Mouse (Mus musculus) midbrain, embryonic 10.5 days (tissue): ENCODE data around the gene Stx17. TPM values are rescaled to one million over a fixed set of nuclear protein-coding genes. Genes with fewer than 3 reads are reported as not detected.

Experiments used
- DNase-seq: peaks from one replicate; pipeline ENCODE4 v3.0.0-alpha.2; 2017; ENCODE audit warnings: low spot score
- H3K27ac ChIP-seq: fragments of 300-500 bp; sonication (generic); replicated peaks from 2 replicates; pipeline ENCODE4 v1.5.1; 2016; ENCODE audit warnings: mild to moderate bottlenecking
- H3K27me3 ChIP-seq: fragments of 300-500 bp; sonication (generic); 2 replicates; pipeline ENCODE4 v1.6.1; 2016; ENCODE audit warnings: low read depth, mild to moderate bottlenecking; ENCODE audit not compliant: poor library complexity, severe bottlenecking
- H3K36me3 ChIP-seq: fragments of 300-500 bp; sonication (generic); 2 replicates; pipeline ENCODE4 v1.6.1; 2016; ENCODE audit warnings: mild to moderate bottlenecking, moderate library complexity
- H3K4me1 ChIP-seq: fragments of 300-500 bp; sonication (generic); 2 replicates; pipeline ENCODE4 v1.6.1; 2016
- H3K4me3 ChIP-seq: fragments of 300-500 bp; sonication (generic); 2 replicates; pipeline ENCODE4 v1.5.1; 2016; ENCODE audit warnings: mild to moderate bottlenecking, moderate library complexity
- H3K9me3 ChIP-seq: fragments of 300-500 bp; sonication (generic); replicated peaks from 2 replicates; pipeline ENCODE4 v1.6.1; 2016; ENCODE audit warnings: mild to moderate bottlenecking
- WGBS: fragments of 180-500 bp; shearing (Covaris S2); methylation state at CpG from one replicate; pipeline ENCODE4 v1.1.7; 2016; 5-methylcytosine and 5-hydroxymethylcytosine counted together
- polyA plus RNA-seq: library from polyadenylated mRNA; unstranded; fragments of >200 nt; fragmentation: Nextera tagmentation; extraction: Ambion mirVana; gene quantifications from 2 replicates; pipeline ENCODE4 v1.2.1, GENCODE M21; 2016

Stx17 gene
- polyA plus RNA-seq: 21.6 and 27.1 TPM in 2 replicates

DNA sequence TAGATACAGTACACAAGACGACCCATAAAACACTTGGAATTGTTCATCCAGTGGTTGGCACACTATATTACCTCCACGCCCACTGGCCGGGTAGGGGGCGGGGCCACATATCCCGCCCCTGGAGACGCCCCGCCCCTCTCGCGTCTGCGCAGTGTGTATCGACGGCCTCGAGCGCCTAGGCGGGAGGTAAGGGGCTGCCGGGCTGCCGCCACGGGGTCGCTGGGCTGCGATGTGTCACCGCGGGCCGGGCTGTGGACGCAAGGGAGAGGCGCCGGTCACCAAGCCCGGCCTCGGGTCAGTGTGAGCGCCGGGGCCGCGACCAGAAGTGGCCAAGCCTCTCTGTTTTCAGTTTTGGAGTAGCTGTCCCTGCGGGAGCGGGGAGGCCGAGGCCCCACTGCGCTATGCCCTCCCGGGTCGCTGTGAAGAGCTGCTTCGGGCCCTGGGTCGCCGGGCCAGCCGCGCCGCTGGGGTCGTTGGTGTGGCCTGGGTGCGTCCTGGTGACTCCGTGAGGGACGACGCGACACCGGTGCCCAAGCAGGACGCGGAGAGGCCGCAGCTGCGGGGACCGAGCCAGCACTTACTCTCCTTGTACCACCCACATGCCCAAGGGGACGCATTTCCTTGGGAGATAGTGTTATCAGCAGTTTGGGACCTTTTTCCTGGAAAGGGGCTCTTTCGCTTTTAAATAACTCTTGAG lies at the start of gene Stx17:
Gene Stx17 (plus strand): TSS at position 143 of the 697 bp plus-strand sequence.
- Histone ChIP-seq H3K36me3 (no peaks in the 10 kb centered on the region), H3K9me3 (no peaks in the 10 kb centered on the region), H3K27me3 (peaks cover 14% of the 10 kb centered on the region; the same call in 1 of the 2 replicates), H3K27ac (peak within 1 kb of the TSS; percentile 91), H3K4me1 (peaks cover 12% of the 10 kb centered on the region), H3K4me3 (peak within 1 kb of the TSS; percentile 79)
- DNase-seq: peak; percentile 87
- 1% methylated on average over 56 of the region's 58 CpGs for WGBS

DNA sequence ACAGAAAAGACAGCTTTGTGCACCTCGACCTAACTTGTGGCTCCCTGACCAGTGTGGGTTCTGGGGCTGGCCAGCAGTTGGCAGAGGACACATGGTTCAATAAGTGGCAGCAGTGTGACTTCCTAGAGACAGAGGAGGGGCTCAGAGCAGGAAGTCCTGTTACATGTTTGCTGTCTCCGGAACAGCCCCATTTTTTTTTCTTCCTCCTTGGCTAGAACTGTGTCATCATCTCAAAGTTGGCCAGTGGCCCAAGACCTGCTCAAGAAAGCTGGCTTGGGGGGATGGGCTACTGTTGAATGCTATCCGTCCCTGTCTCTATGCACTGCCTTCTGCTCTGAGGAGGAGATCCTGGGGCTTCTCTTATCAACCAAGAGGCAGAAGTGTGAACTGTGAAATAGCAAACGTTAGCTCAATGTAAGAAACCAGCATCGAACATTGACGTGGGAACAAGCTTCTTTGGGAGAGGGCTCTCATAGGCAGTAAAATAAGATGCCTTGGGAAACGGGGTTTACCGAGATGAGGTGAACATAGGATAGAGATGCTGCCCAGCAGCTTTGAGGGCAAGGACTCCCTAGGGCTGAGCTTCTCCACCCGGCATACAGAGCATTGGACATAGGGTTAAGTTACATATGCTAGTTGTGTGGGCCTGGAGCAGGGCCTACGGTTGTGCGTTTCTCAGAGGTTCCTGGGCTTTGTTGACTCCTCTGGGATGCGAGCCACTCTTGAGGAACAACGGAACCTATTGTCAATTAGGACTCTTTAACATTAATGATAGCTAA lies 47.8 kb upstream of the Stx17 start:
- Histone ChIP-seq H3K4me3 (no peak overlapping the region), H3K27me3 (no peaks in the 10 kb centered on the region), H3K9me3 (no peaks in the 10 kb centered on the region), H3K36me3 (peaks cover 7% of the 10 kb centered on the region), H3K4me1 (peaks cover 35% of the 10 kb centered on the region), H3K27ac (no peak overlapping the region)
- 91% methylated on average over 13 of the region's 13 CpGs for whole genome bisulfite sequencing
- no peak for DNase-seq

DNA sequence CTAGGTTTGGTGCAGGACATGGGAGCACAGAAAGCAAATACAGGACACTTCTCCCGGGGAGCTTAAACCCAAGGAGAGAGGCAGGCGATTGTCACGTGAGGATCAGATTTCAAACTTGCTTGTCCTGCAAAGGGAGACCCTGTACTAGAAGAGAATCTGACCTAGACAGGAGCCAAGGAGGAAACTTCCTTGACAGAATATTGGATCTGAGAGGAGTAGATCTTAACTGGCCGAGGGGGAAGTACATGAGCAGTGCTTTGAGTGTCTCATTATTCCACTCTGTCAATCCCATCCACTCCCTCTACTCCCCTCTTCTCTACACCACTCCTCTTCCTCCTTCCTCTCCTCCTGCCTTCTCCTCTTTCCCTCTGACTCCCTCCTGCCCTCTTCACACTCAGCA lies 46.5 kb upstream of the Stx17 start:
- Histone ChIP-seq H3K27me3 (no peaks in the 10 kb centered on the region), H3K9me3 (no peaks in the 10 kb centered on the region), H3K27ac (peak overlapping the region; percentile 73), H3K4me3 (no peak overlapping the region), H3K4me1 (peaks cover 35% of the 10 kb centered on the region), H3K36me3 (peaks cover 7% of the 10 kb centered on the region; the same call in 1 of the 2 replicates)
- WGBS: 28% methylated on average over 4 of the region's 4 CpGs
- no peak for DNase-seq

DNA sequence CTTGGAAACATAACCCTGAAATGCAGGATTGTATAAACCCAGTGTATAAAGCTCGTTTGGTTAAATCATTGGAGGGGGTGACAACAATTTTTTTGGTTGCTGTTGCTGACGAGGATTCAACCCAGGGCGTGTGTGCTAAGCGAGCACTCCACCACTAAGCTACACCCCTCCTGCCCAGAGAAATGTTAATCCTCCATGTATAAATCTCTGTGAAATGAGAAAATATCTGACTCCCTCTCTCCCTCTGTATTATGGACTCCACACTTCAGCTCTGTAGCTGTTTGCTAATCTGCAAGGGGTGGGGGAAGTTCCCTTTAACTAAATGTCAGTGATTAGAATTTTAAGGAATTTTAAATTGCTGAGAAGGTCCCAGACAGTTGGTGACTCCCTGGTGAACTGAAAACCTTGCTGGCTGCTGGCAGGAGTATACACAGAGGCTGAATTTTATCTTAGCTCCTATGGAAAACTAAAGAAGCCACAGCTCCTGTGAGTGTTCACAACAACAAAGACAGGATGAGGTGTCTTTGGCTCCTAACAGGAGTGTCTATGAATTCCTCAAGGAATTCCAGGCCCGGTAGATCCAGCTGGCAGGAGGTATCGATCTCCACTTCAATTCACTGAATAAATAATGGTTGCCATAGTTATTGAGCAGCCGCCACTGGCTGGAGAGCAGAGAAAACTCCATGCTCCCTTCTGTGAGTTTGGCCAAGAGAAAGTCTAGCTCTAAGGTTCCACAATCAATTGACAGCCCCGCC lies 45.3 kb upstream of the Stx17 start:
- no peaks in the 10 kb centered on the region for H3K27me3 ChIP-seq
- H3K4me1 ChIP-seq: peaks cover 35% of the 10 kb centered on the region
- H3K4me3 ChIP-seq: no peak overlapping the region
- 56% methylated on average over 8 of the region's 8 CpGs for WGBS
- peak overlapping the region; percentile 73 for H3K27ac ChIP-seq
- DNase-seq: peak; percentile 32
- peaks cover 9% of the 10 kb centered on the region; the same call in 1 of the 2 replicates for H3K36me3 ChIP-seq
- H3K9me3 ChIP-seq: no peaks in the 10 kb centered on the region

DNA sequence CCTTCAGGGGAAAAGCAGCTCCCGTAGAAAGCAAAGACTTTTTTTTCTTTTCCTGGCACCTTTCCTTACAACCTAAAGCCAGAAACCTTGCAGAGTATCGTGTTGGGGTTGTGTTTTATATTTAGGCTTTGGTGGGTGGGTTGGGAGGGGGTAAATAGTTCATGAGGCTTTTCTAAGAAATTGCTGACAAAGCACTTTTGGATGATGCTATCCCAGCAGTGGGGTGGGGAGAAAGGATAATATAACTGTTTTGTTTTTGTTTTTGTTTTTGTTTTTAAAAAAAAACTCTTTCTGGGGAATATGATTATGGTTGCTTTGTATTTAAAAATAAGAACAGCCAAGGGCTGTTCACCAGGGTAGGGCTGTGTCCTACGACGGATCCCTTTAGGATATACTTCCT lies 41.3 kb upstream of the Stx17 start:
- Histone ChIP-seq H3K4me3 (no peak overlapping the region), H3K9me3 (no peaks in the 10 kb centered on the region), H3K27ac (no peak overlapping the region), H3K4me1 (peaks cover 19% of the 10 kb centered on the region), H3K36me3 (peaks cover 9% of the 10 kb centered on the region; the same call in 1 of the 2 replicates), H3K27me3 (no peaks in the 10 kb centered on the region)
- DNase-seq: no peak
- 89% methylated on average over 4 of the region's 4 CpGs for WGBS

DNA sequence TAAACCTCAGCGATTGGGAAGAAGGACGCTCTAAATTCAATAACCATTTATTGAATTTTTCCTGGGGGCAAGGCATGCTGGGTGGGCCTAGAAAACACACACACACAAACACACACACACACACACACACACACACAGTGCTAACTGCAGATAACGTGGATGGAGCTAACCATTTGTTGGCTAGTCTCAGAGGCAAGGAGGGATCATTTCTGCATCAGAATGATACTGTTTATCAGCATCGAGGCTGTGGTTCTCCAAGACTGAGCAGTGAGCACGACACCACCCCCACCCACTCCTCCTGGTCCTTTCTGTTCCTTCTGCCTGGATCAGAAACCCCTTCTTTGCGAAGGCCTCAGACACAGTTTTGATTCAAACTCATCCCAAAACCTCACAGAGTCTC lies 38.1 kb upstream of the Stx17 start:
- Histone ChIP-seq H3K9me3 (no peaks in the 10 kb centered on the region), H3K4me1 (no peaks in the 10 kb centered on the region), H3K27me3 (no peaks in the 10 kb centered on the region), H3K4me3 (no peak overlapping the region), H3K36me3 (peaks cover 9% of the 10 kb centered on the region; the same call in 1 of the 2 replicates), H3K27ac (no peak overlapping the region)
- no peak for DNase-seq
- 69% methylated on average over 6 of the region's 6 CpGs for WGBS

DNA sequence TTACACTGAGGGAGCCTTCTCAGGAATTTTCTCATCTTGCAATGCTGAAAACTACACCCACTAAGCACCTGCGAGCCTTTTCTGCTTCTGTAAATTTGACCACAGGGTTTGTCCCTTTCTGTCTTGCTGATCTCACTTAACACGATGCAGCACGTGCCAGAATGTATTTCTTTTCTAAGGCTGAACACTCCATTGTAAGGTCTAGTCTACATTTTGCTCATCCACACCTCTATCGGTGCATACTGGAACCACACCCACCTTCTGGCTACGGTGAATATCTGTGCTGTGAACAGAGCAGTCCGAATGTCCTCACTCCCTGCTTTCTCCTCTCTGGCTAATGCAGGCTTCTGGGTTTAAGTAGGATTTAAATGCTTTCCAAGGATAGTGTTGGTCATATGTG lies 37.2 kb upstream of the Stx17 start:
- WGBS: 86% methylated on average over 6 of the region's 6 CpGs
- Histone ChIP-seq H3K4me1 (peaks cover under 1% of the 10 kb centered on the region; the same call in 1 of the 2 replicates), H3K36me3 (0 out of 2 replicates have a peak, but pooled peaks cover 7% of the 10 kb centered on the region), H3K4me3 (no peak overlapping the region), H3K27ac (no peak overlapping the region), H3K27me3 (no peaks in the 10 kb centered on the region), H3K9me3 (no peaks in the 10 kb centered on the region)
- no peak for DNase-seq

DNA sequence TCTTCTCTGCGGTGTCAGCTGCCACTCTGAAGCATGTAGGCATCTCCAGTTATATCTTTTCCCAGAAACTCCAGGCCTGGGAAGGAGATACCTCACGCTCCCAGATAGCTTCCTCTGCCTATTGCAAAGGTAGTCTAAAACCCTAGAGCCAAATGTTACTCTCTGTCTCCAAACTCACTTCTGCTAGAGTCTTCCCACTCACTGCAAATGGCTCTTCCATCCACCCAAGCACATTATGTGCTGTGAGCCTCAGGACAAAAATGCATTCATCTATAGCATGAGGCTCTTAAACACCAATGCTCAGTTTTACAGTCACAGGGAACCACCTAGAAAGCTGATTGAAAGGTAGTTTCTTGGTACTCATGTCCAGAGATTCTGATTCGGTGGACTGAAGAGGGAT lies 31.5 kb upstream of the Stx17 start:
- Histone ChIP-seq H3K9me3 (no peaks in the 10 kb centered on the region), H3K4me1 (peaks cover 9% of the 10 kb centered on the region), H3K4me3 (no peak overlapping the region), H3K27ac (0 out of 2 replicates have a peak overlapping the region, but pooled peaks have one; percentile 28), H3K36me3 (no peaks in the 10 kb centered on the region), H3K27me3 (no peaks in the 10 kb centered on the region)
- 78% methylated on average over 3 of the region's 3 CpGs for WGBS
- no peak for DNase-seq

DNA sequence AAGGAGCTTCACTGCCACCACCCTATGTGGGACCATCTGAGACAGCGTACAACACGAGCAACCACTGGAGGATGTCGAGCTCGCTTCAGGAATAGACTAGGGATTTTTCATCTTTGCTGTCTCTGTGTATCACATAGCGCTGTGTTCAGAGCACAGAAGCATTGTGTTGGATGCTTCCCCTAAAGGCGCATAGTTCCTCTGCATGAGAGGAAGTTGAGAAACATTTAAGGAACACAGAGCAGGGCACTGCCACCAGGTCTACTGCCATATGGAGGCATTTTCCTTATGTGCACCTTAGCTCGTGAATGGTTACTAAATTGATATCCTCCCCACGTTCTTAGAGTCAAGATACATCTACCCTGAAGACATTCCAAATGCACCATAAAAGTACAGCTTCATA lies 24.5 kb upstream of the Stx17 start:
- H3K27me3 ChIP-seq: no peaks in the 10 kb centered on the region
- no peaks in the 10 kb centered on the region for H3K9me3 ChIP-seq
- DNase-seq: no peak
- no peaks in the 10 kb centered on the region for H3K4me1 ChIP-seq
- H3K36me3 ChIP-seq: no peaks in the 10 kb centered on the region
- H3K27ac ChIP-seq: no peak overlapping the region
- 88% methylated on average over 8 of the region's 8 CpGs for WGBS
- H3K4me3 ChIP-seq: no peak overlapping the region

DNA sequence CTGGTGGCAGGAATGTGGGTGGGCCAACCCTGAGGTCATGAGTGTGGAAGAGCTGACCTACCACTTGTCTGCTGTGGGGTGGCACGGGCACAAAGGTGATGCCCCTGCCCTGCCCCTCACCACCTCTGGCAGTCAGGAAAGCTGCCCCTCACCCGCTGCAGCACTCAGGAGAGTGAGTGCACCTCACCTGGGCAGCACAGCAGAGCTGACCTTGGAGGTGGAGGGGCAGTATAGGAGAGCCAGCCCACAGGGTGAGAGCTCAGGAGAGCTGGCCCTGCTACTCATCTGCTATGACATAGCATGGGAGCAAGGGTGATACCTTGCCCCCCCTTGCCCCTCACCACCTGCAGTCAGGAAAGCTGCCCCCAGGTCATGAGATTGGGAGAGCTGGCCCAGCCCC lies 22.7 kb upstream of the Stx17 start:
- Histone ChIP-seq H3K36me3 (no peaks in the 10 kb centered on the region), H3K27me3 (no peaks in the 10 kb centered on the region), H3K9me3 (no peaks in the 10 kb centered on the region), H3K4me3 (no peak overlapping the region), H3K27ac (no peak overlapping the region), H3K4me1 (no peaks in the 10 kb centered on the region)
- 88% methylated on average over 2 of the region's 2 CpGs for WGBS
- no peak for DNase-seq

DNA sequence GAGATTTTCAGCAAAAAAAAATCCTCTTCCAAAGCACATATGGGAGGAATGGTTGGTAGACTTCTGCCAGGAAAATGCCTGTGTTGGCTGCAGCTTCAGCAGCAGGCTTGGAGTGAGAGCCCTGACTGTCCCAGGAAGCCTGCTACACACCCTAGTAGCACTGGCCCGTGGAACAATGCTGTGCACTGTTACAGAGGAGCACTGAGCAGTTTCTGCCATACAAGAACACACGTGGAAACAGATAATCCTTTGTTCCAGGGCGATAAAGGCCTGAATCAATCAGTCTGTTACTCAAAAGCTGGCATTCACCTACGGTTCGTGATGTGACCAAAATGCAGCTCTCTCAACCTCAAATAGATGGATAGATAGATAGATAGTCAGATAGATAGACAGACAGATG lies 19.3 kb upstream of the Stx17 start:
- H3K36me3 ChIP-seq: no peaks in the 10 kb centered on the region
- H3K4me3 ChIP-seq: no peak overlapping the region
- DNase-seq: no peak
- WGBS: 82% methylated on average over 5 of the region's 5 CpGs
- H3K4me1 ChIP-seq: no peaks in the 10 kb centered on the region
- H3K9me3 ChIP-seq: no peaks in the 10 kb centered on the region
- H3K27me3 ChIP-seq: no peaks in the 10 kb centered on the region
- no peak overlapping the region for H3K27ac ChIP-seq

DNA sequence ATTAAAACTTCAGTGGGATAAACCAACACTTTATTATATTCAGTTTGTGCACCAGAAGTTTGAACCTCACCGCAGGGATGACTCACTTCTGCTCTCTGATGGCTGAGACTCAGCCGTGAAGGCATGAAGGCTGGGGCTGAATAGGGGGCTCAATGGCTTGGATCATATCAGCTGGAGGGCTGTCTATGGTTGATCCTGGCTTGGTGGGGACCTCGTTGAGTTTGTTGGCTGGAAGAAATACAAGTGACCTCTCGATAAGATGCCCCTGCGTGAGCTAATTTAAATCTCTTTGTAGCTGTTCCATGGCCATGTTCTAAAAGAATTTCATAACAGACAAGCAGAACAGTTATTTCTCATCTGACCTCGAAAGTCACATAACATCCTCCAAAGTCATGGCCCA lies 17.6 kb upstream of the Stx17 start:
- H3K4me3 ChIP-seq: no peak overlapping the region
- H3K27ac ChIP-seq: no peak overlapping the region
- no peaks in the 10 kb centered on the region for H3K9me3 ChIP-seq
- no peaks in the 10 kb centered on the region for H3K36me3 ChIP-seq
- no peaks in the 10 kb centered on the region for H3K4me1 ChIP-seq
- WGBS: 88% methylated on average over 6 of the region's 6 CpGs
- H3K27me3 ChIP-seq: no peaks in the 10 kb centered on the region
- no peak for DNase-seq
